Mouse (Mus musculus): Measurements from ENCODE around the gene Ccer2. TPM values are rescaled to one million over a fixed set of nuclear protein-coding genes. Genes with fewer than 3 reads are reported as not detected.

Gene Ccer2
- polyA plus RNA-seq, 1 experiment from 2014 or later = not detected

DNA sequence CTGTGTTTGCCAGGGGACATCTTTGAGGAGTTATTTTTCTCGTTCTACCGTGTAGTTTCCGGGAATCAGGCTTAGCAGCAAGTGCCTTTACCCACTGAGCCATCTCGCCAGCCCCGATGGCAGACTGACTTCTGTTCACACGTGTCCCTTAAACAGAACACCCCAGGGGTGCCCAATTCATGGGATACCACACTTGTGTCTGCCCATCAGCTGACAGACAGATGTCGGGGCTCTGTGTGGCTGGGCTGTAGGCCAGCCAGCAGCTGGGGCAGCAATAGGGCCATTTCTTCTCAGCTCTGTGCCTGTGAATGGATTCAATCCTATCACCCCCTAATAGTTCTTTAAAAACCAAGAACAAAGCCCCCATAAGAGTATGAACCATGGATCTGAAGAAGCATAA, 19.2 kb downstream of the Ccer2 start:
- Histone ChIP-seq H3K36me3 (ENCODE audit: control insufficient read depth, insufficient read depth, low read length) (peaks cover 4% of the 10 kb centered on the region; the same call in 1 of the 2 replicates), H3K4me3 (ENCODE audit: low read depth, low read length) (no peak overlapping the region), H3K27ac (ENCODE audit: low read depth, low read length) (no peak overlapping the region), H3K27me3 (ENCODE audit: control insufficient read depth, insufficient read depth, low read length) (no peaks in the 10 kb centered on the region), H3K4me2 (no peak overlapping the region), H3K9ac (ENCODE audit: low read depth, low read length) (no peak overlapping the region), H3K4me1 (ENCODE audit: control insufficient read depth, insufficient read depth, low read length) (peaks cover under 1% of the 10 kb centered on the region), H3K9me3 (replicated peaks; ENCODE audit: control insufficient read depth, low read length) (no peaks in the 10 kb centered on the region)
- WGBS (ENCODE audit: insufficient replicate concordance) = 87% methylated on average over 7 of the region's 7 CpGs
- no peak for ATAC-seq (replicated peaks; ENCODE audit: insufficient number of reproducible peaks, low FRiP score, low TSS enrichment)

DNA sequence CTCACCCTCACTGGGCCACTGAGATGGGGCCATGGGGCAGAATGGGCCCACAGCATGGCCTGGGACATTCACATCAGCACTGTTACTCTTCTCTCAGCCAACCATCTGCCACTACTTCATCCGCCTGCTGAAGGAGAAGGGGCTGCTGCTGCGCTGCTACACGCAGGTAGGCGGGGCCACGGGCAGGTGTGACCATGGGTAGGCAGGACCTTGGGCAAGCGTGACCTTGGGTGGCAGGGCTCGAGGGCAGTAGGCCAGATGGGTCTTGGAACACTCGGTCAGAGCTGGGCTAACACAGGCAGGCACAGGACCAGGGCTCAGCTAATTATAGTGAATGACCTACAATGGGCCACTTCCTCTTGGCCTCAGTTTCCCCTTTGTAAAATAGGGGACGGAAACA, 22.9 kb downstream of the Ccer2 start:
- Histone ChIP-seq H3K9ac (ENCODE audit: low read depth, low read length) (no peak overlapping the region), H3K36me3 (ENCODE audit: control insufficient read depth, insufficient read depth, low read length) (no peaks in the 10 kb centered on the region; the same call in 1 of the 2 replicates), H3K27me3 (ENCODE audit: control insufficient read depth, insufficient read depth, low read length) (no peaks in the 10 kb centered on the region), H3K9me3 (replicated peaks; ENCODE audit: control insufficient read depth, low read length) (no peaks in the 10 kb centered on the region), H3K4me1 (ENCODE audit: control insufficient read depth, insufficient read depth, low read length) (peaks cover 7% of the 10 kb centered on the region), H3K4me3 (ENCODE audit: low read depth, low read length) (no peak overlapping the region), H3K27ac (ENCODE audit: low read depth, low read length) (no peak overlapping the region), H3K4me2 (no peak overlapping the region)
- ATAC-seq (replicated peaks; ENCODE audit: insufficient number of reproducible peaks, low FRiP score, low TSS enrichment) = no peak
- WGBS (ENCODE audit: insufficient replicate concordance) = 73% methylated on average over 9 of the region's 9 CpGs

- no peak overlapping the region for H3K4me2 ChIP-seq
- no peak overlapping the region for H3K9ac ChIP-seq (ENCODE audit: low read depth, low read length)
- peaks cover 7% of the 10 kb centered on the region for H3K4me1 ChIP-seq (ENCODE audit: control insufficient read depth, insufficient read depth, low read length)
- H3K27ac ChIP-seq (ENCODE audit: low read depth, low read length) = no peak overlapping the region
- H3K9me3 ChIP-seq (replicated peaks; ENCODE audit: control insufficient read depth, low read length) = no peaks in the 10 kb centered on the region
- no peak overlapping the region for H3K4me3 ChIP-seq (ENCODE audit: low read depth, low read length)
- WGBS (ENCODE audit: insufficient replicate concordance) = 45% methylated on average over 6 of the region's 6 CpGs
- no peaks in the 10 kb centered on the region; the same call in 1 of the 2 replicates for H3K36me3 ChIP-seq (ENCODE audit: control insufficient read depth, insufficient read depth, low read length)
- H3K27me3 ChIP-seq (ENCODE audit: control insufficient read depth, insufficient read depth, low read length) = no peaks in the 10 kb centered on the region
- no peak for ATAC-seq (replicated peaks; ENCODE audit: insufficient number of reproducible peaks, low FRiP score, low TSS enrichment)
Observed at GRCm38 (mm10) chr7:28780067-28780658, 24.2 kb downstream of the Ccer2 start.

GRCm38 (mm10) chr7:28780857-28781256, 24.9 kb downstream of the Ccer2 start:
- Histone ChIP-seq H3K4me3 (ENCODE audit: low read depth, low read length) (no peak overlapping the region), H3K4me1 (ENCODE audit: control insufficient read depth, insufficient read depth, low read length) (peaks cover 7% of the 10 kb centered on the region), H3K27ac (ENCODE audit: low read depth, low read length) (no peak overlapping the region), H3K36me3 (ENCODE audit: control insufficient read depth, insufficient read depth, low read length) (no peaks in the 10 kb centered on the region; the same call in 1 of the 2 replicates), H3K27me3 (ENCODE audit: control insufficient read depth, insufficient read depth, low read length) (no peaks in the 10 kb centered on the region), H3K9me3 (replicated peaks; ENCODE audit: control insufficient read depth, low read length) (no peaks in the 10 kb centered on the region), H3K9ac (ENCODE audit: low read depth, low read length) (no peak overlapping the region), H3K4me2 (no peak overlapping the region)
- ATAC-seq (replicated peaks; ENCODE audit: insufficient number of reproducible peaks, low FRiP score, low TSS enrichment) = no peak
- WGBS (ENCODE audit: insufficient replicate concordance) = 69% methylated on average over 7 of the region's 7 CpGs

DNA sequence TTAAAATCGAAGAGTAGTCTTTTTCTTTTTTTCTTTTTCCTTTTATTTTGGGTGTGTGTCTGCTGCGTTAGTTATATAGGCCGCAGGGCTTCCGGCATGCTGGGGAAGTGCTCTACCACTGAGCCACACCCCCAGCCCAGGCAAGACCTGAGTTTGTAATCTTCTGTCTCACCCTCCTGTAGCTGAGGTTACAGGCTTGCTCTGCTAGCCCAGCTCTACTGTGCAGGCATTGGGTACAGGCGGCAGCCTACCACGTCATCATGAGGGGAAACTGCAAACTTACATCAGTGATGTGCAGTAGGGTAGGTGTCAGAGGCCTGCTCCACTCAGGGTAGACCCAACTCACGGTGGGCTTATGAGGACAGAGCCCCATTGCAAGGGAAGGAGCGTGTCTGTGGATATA, 25.3 kb downstream of the Ccer2 start:
- Histone ChIP-seq H3K27me3 (ENCODE audit: control insufficient read depth, insufficient read depth, low read length) (no peaks in the 10 kb centered on the region), H3K4me2 (no peak overlapping the region), H3K36me3 (ENCODE audit: control insufficient read depth, insufficient read depth, low read length) (no peaks in the 10 kb centered on the region; the same call in 1 of the 2 replicates), H3K9ac (ENCODE audit: low read depth, low read length) (no peak overlapping the region), H3K4me1 (ENCODE audit: control insufficient read depth, insufficient read depth, low read length) (peaks cover 7% of the 10 kb centered on the region), H3K4me3 (ENCODE audit: low read depth, low read length) (no peak overlapping the region), H3K9me3 (replicated peaks; ENCODE audit: control insufficient read depth, low read length) (no peaks in the 10 kb centered on the region), H3K27ac (ENCODE audit: low read depth, low read length) (no peak overlapping the region)
- WGBS (ENCODE audit: insufficient replicate concordance) = 84% methylated on average over 8 of the region's 8 CpGs
- no peak for ATAC-seq (replicated peaks; ENCODE audit: insufficient number of reproducible peaks, low FRiP score, low TSS enrichment)

GRCm38 (mm10) chr7:28785161-28785560, 29.2 kb downstream of the Ccer2 start:
- H3K4me2 ChIP-seq = no peak overlapping the region
- no peak overlapping the region for H3K9ac ChIP-seq (ENCODE audit: low read depth, low read length)
- H3K27me3 ChIP-seq (ENCODE audit: control insufficient read depth, insufficient read depth, low read length) = no peaks in the 10 kb centered on the region
- no peak overlapping the region for H3K4me3 ChIP-seq (ENCODE audit: low read depth, low read length)
- peaks cover 6% of the 10 kb centered on the region for H3K4me1 ChIP-seq (ENCODE audit: control insufficient read depth, insufficient read depth, low read length)
- WGBS (ENCODE audit: insufficient replicate concordance) = 77% methylated on average over 4 of the region's 5 CpGs
- ATAC-seq (replicated peaks; ENCODE audit: insufficient number of reproducible peaks, low FRiP score, low TSS enrichment) = no peak
- H3K27ac ChIP-seq (ENCODE audit: low read depth, low read length) = no peak overlapping the region
- H3K36me3 ChIP-seq (ENCODE audit: control insufficient read depth, insufficient read depth, low read length) = no peaks in the 10 kb centered on the region; the same call in 1 of the 2 replicates
- no peaks in the 10 kb centered on the region for H3K9me3 ChIP-seq (replicated peaks; ENCODE audit: control insufficient read depth, low read length)

DNA sequence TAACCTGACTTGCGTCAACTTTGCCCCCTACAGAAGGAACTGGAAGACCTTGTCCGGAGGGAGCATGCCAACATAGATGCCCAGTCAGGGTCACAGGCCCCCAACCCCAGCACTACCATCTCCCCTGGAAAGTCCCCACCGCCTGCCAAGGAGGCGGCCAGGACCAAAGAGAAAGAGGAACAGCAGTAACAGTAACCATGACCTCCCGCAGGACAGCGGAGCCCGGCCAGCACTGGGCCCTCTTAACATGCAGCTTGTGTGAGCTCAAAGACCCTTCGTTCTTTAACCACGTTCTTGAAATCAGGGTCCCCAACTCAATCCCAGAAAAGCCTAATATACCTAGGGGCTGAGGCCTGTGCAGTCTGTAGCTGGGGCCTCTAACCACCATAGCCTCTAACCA, 31.9 kb downstream of the Ccer2 start:
- Histone ChIP-seq H3K36me3 (ENCODE audit: control insufficient read depth, insufficient read depth, low read length) (no peaks in the 10 kb centered on the region; the same call in 1 of the 2 replicates), H3K27ac (ENCODE audit: low read depth, low read length) (no peak overlapping the region), H3K9me3 (replicated peaks; ENCODE audit: control insufficient read depth, low read length) (no peaks in the 10 kb centered on the region), H3K27me3 (ENCODE audit: control insufficient read depth, insufficient read depth, low read length) (no peaks in the 10 kb centered on the region), H3K4me2 (no peak overlapping the region), H3K9ac (ENCODE audit: low read depth, low read length) (no peak overlapping the region), H3K4me3 (ENCODE audit: low read depth, low read length) (no peak overlapping the region), H3K4me1 (ENCODE audit: control insufficient read depth, insufficient read depth, low read length) (no peaks in the 10 kb centered on the region)
- WGBS (ENCODE audit: insufficient replicate concordance) = 96% methylated on average over 9 of the region's 9 CpGs
- ATAC-seq (replicated peaks; ENCODE audit: insufficient number of reproducible peaks, low FRiP score, low TSS enrichment) = no peak

- no peaks in the 10 kb centered on the region; the same call in 1 of the 2 replicates for H3K36me3 ChIP-seq (ENCODE audit: control insufficient read depth, insufficient read depth, low read length)
- H3K9me3 ChIP-seq (replicated peaks; ENCODE audit: control insufficient read depth, low read length) = no peaks in the 10 kb centered on the region
- no peak within 1 kb of the TSS for H3K4me2 ChIP-seq
- H3K4me3 ChIP-seq (ENCODE audit: low read depth, low read length) = no peak within 1 kb of the TSS
- 65% methylated on average over 5 of the region's 5 CpGs for WGBS (ENCODE audit: insufficient replicate concordance)
- no peak within 1 kb of the TSS for H3K27ac ChIP-seq (ENCODE audit: low read depth, low read length)
- no peaks in the 10 kb centered on the region for H3K27me3 ChIP-seq (ENCODE audit: control insufficient read depth, insufficient read depth, low read length)
- H3K9ac ChIP-seq (ENCODE audit: low read depth, low read length) = no peak within 1 kb of the TSS
- H3K4me1 ChIP-seq (ENCODE audit: control insufficient read depth, insufficient read depth, low read length) = no peaks in the 10 kb centered on the region
- ATAC-seq (replicated peaks; ENCODE audit: insufficient number of reproducible peaks, low FRiP score, low TSS enrichment) = no peak
Observed at GRCm38 (mm10) chr7:28788307-28789195, 32.6 kb downstream of the Ccer2 start, which contains the start of gene Rinl. Gene Rinl (plus strand): TSS chr7:28788969.
